Mouse (Mus musculus) heart, postnatal 0 days (tissue): ENCODE measurements around the gene Casc1. TPM values are rescaled to one million over a fixed set of nuclear protein-coding genes. Genes with fewer than 3 reads are reported as not detected.

Experiments used
- ATAC-seq: fragments of 200-750 bp; cut with Nextera tagmentation; 2 replicates; pipeline ENCODE4 v1.8.0; 2017; ENCODE audit warnings: low read depth, moderate number of reproducible peaks, moderate library complexity; ENCODE audit not compliant: insufficient read depth
- DNase-seq: peaks from one replicate; pipeline ENCODE4 v3.0.0-alpha.2; 2016; ENCODE audit warnings: low spot score
- H3K27ac ChIP-seq: fragments of 300-500 bp; sonication (generic); 2 replicates; pipeline ENCODE4 v1.5.1; 2014; ENCODE audit warnings: low read depth, mild to moderate bottlenecking
- H3K27me3 ChIP-seq: fragments of 300-500 bp; sonication (generic); 2 replicates; pipeline ENCODE4 v1.6.1; 2014; ENCODE audit warnings: low read length, mixed read lengths; ENCODE audit not compliant: control insufficient read depth, insufficient read depth
- H3K36me3 ChIP-seq: fragments of 300-500 bp; sonication (generic); replicated peaks from 2 replicates; pipeline ENCODE4 v1.6.1; 2014; ENCODE audit warnings: low read length, mixed read lengths; ENCODE audit not compliant: control insufficient read depth, insufficient read depth
- H3K4me1 ChIP-seq: fragments of 300-500 bp; sonication (generic); 2 replicates; pipeline ENCODE4 v1.6.1; 2014; ENCODE audit warnings: antibody characterized with exemption; ENCODE audit not compliant: control insufficient read depth, insufficient read depth
- H3K4me2 ChIP-seq: fragments of 300-500 bp; sonication (generic); 2 replicates; pipeline ENCODE4 v1.6.1; 2014; ENCODE audit warnings: low read depth, mild to moderate bottlenecking, low read length, moderate library complexity
- H3K4me3 ChIP-seq: fragments of 300-500 bp; sonication (generic); 2 replicates; pipeline ENCODE4 v1.5.1; 2014; ENCODE audit warnings: low read depth, low read length
- H3K9ac ChIP-seq: fragments of 300-500 bp; sonication (generic); replicated peaks from 2 replicates; pipeline ENCODE4 v1.6.1; 2014; ENCODE audit warnings: low read depth, low read length, mixed read lengths
- H3K9me3 ChIP-seq: fragments of 300-500 bp; sonication (generic); replicated peaks from 2 replicates; pipeline ENCODE4 v1.6.1; 2016; ENCODE audit warnings: low read length; ENCODE audit not compliant: control insufficient read depth
- CTCF ChIP-seq: IDR thresholded peaks from 2 replicates; pipeline ENCODE4 v1.5.1; 2016; ENCODE audit warnings: antibody characterized with exemption, control low read depth, low read depth
- EP300 ChIP-seq: IDR thresholded peaks from 2 replicates; pipeline ENCODE4 v1.6.1; 2016; ENCODE audit warnings: antibody characterized with exemption, low read depth
- WGBS: fragments of 180-500 bp; shearing (Covaris S2); extraction: QIAGEN DNeasy Blood & Tissue Kit; methylation state at CpG from one replicate; pipeline ENCODE4 v1.1.7; 2014; 5-methylcytosine and 5-hydroxymethylcytosine counted together
- polyA plus RNA-seq: library from polyadenylated mRNA; unstranded; fragments of >200 nt; fragmentation: Nextera tagmentation; extraction: Ambion mirVana; gene quantifications from 2 replicates; pipeline ENCODE4 v1.2.1, GENCODE M21; 2015
- total RNA-seq: library from RNA; depleted of rRNA; stranded (reverse); fragments of >200 nt; gene quantifications from 2 replicates; pipeline ENCODE4 v1.2.3, GENCODE M21; 2014; ENCODE audit warnings: low replicate concordance

The Casc1 gene
- total and polyA plus RNA-seq, 2 experiments from 2014 or later: 0.08 to 0.42 TPM

DNA sequence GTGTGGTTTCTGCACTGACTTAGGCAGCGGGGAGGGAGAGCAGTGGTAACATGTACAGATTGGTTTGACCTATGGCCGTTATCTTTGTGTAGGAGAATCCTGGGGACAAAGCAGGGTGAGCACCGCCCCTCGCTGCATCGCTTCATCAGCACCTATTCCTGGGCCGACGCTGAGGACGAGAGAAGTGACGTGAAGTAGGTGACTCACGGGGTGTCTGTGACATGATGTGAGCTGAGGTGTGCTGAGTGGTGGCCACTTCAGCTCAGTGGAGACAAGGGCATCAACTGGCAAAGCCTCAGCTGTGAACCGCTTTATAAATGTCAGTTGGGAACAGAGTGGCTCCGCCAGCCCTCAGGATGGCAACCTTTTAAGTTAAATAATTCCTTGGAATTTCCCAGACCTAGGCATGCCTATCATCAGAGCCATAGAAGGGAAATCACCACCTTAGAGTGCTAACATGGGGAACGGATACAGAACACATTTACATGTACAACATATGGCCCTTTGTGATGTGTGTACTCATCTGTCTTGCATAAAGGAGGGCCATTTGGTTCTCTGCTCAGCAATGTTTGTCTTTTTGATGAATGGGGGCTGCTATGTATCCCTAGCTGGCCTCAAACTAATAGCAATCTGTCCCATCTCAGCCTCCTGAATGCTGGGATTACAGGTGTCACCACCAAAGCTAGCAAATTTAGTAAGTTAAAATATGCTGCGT, 38.8 kb downstream of the Casc1 start:
- Histone ChIP-seq H3K4me1 (peaks cover 20% of the 10 kb centered on the region), H3K27ac (no peak overlapping the region), H3K9me3 (no peaks in the 10 kb centered on the region), H3K27me3 (peaks cover 7% of the 10 kb centered on the region; the same call in 1 of the 2 replicates), H3K9ac (no peak overlapping the region), H3K4me3 (peak overlapping the region; percentile 1; the same call in 1 of the 2 replicates), H3K4me2 (peak overlapping the region; percentile 45), H3K36me3 (no peaks in the 10 kb centered on the region)
- peak; percentile 64 for DNase-seq
- TF ChIP-seq CTCF (no peak), EP300 (no peak)
- WGBS: 46% methylated on average over 14 of the region's 14 CpGs
- peak; percentile 72 for ATAC-seq

- no peaks in the 10 kb centered on the region; the same call in 1 of the 2 replicates for H3K36me3 ChIP-seq
- H3K4me3 ChIP-seq: no peak overlapping the region
- TF ChIP-seq EP300: no peak
- TF ChIP-seq CTCF: no peak
- no peak for DNase-seq
- no peak overlapping the region for H3K4me2 ChIP-seq
- H3K9ac ChIP-seq: no peak overlapping the region
- no peak for ATAC-seq
- WGBS: 45% methylated on average over 5 of the region's 5 CpGs
- H3K4me1 ChIP-seq: no peaks in the 10 kb centered on the region
- H3K9me3 ChIP-seq: peaks cover 8% of the 10 kb centered on the region; the same call in 1 of the 2 replicates
- H3K27me3 ChIP-seq: no peaks in the 10 kb centered on the region
- H3K27ac ChIP-seq: no peak overlapping the region
Measured at GRCm38 (mm10) chr6:145160581-145160980, 50.2 kb downstream of the Casc1 start.

DNA sequence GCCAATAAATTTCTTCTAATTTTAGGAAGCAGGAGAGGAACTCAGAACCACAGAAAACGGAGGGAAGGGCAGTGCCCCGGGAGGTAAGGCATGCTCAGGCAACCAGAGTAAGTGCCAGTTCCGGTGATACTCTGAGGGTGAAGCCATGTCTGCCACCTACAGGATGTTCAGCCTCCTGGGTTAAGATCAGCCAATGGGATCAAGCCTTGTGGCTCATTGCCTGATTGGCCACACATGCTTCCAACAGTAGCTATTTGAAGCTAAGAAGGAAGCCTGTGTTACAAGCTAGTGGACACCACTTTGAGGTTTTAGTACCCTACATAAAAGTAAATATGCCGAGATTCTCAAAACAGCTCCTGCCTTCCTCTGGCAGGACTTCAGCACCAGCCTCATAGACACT, 52.2 kb downstream of the Casc1 start:
- TF ChIP-seq CTCF (no peak), EP300 (no peak)
- H3K27ac ChIP-seq: no peak overlapping the region
- no peaks in the 10 kb centered on the region for H3K27me3 ChIP-seq
- H3K4me1 ChIP-seq: no peaks in the 10 kb centered on the region
- no peak for DNase-seq
- H3K4me3 ChIP-seq: no peak overlapping the region
- no peaks in the 10 kb centered on the region for H3K9me3 ChIP-seq
- no peak for ATAC-seq
- no peaks in the 10 kb centered on the region for H3K36me3 ChIP-seq
- WGBS: 63% methylated on average over 4 of the region's 4 CpGs
- no peak overlapping the region for H3K4me2 ChIP-seq
- H3K9ac ChIP-seq: no peak overlapping the region

- H3K9me3 ChIP-seq: no peaks in the 10 kb centered on the region
- no peaks in the 10 kb centered on the region for H3K27me3 ChIP-seq
- 43% methylated on average over 9 of the region's 9 CpGs for WGBS
- H3K36me3 ChIP-seq: no peaks in the 10 kb centered on the region
- no peak overlapping the region for H3K4me2 ChIP-seq
- no peak overlapping the region for H3K9ac ChIP-seq
- TF ChIP-seq CTCF: no peak
- no peak for TF ChIP-seq EP300
- H3K4me3 ChIP-seq: no peak overlapping the region
- ATAC-seq (no peak), DNase-seq (no peak)
- no peaks in the 10 kb centered on the region for H3K4me1 ChIP-seq
- H3K27ac ChIP-seq: no peak overlapping the region
Measured at GRCm38 (mm10) chr6:145149054-145149453, 61.8 kb downstream of the Casc1 start.

- TF ChIP-seq CTCF: 0 out of 2 replicates have a peak, but pooled peaks have one; percentile 3
- TF ChIP-seq EP300: no peak
- Histone ChIP-seq H3K4me2 (no peak overlapping the region), H3K9me3 (no peaks in the 10 kb centered on the region), H3K9ac (no peak overlapping the region), H3K4me1 (no peaks in the 10 kb centered on the region), H3K4me3 (no peak overlapping the region), H3K27ac (no peak overlapping the region), H3K36me3 (no peaks in the 10 kb centered on the region), H3K27me3 (no peaks in the 10 kb centered on the region)
- 67% methylated on average over 16 of the region's 16 CpGs for WGBS
- no peak for DNase-seq
- ATAC-seq: no peak
Measured at GRCm38 (mm10) chr6:145147716-145148115, 63.1 kb downstream of the Casc1 start.

DNA sequence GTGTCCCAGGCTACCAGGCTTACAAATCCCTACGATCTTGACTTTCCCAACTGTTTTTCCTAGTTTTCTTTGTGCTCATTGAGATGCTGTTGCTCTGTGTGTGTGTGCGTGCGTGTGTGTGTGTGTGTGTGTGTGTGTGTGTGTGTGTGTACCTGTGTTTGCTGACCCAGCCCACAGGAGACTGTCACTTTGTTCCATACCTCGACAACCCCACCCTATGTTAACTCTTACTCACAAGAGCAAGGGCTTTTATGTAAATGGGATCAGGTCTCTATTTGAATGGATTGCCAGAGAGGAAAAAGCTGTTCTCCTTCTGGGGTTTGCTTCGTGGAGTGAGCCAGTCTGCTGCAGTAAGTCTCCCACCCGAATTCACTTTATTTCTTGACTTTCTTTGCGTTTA, 65.6 kb downstream of the Casc1 start:
- no peak overlapping the region for H3K4me3 ChIP-seq
- no peaks in the 10 kb centered on the region for H3K36me3 ChIP-seq
- no peaks in the 10 kb centered on the region for H3K9me3 ChIP-seq
- no peaks in the 10 kb centered on the region for H3K4me1 ChIP-seq
- TF ChIP-seq CTCF (no peak), EP300 (no peak)
- no peaks in the 10 kb centered on the region for H3K27me3 ChIP-seq
- ATAC-seq (no peak), DNase-seq (no peak)
- no peak overlapping the region for H3K4me2 ChIP-seq
- 72% methylated on average over 7 of the region's 7 CpGs for whole genome bisulfite sequencing
- H3K9ac ChIP-seq: no peak overlapping the region
- H3K27ac ChIP-seq: no peak overlapping the region
